Mouse (Mus musculus) forebrain, embryonic 11.5 days (tissue): ENCODE data around the gene Tmcc2. TPM values are rescaled to one million over a fixed set of nuclear protein-coding genes. Genes with fewer than 3 reads are reported as not detected.

Experiments
- ATAC-seq: fragments of 200-750 bp; cut with Nextera tagmentation; replicated peaks from 2 replicates; pipeline ENCODE4 v1.8.0; 2017; ENCODE audit warnings: moderate TSS enrichment; ENCODE audit not compliant: low FRiP score
- DNase-seq: peaks from one replicate; pipeline ENCODE4 v3.0.0-alpha.2; 2017; ENCODE audit warnings: low spot score
- H3K27ac ChIP-seq: fragments of 300-500 bp; sonication (generic); 2 replicates; pipeline ENCODE4 v1.5.1; 2014; ENCODE audit warnings: low read depth, low read length
- H3K27me3 ChIP-seq: fragments of 300-500 bp; sonication (generic); 2 replicates; pipeline ENCODE4 v1.6.1; 2014; ENCODE audit warnings: mild to moderate bottlenecking, low read length, mixed read lengths; ENCODE audit not compliant: control insufficient read depth, insufficient read depth
- H3K36me3 ChIP-seq: fragments of 300-500 bp; sonication (generic); 2 replicates; pipeline ENCODE4 v1.6.1; 2014; ENCODE audit warnings: mild to moderate bottlenecking, low read length, moderate library complexity, mixed read lengths; ENCODE audit not compliant: control insufficient read depth, insufficient read depth
- H3K4me1 ChIP-seq: fragments of 300-500 bp; sonication (generic); replicated peaks from 2 replicates; pipeline ENCODE4 v1.6.1; 2014; ENCODE audit warnings: low read length, mixed read lengths; ENCODE audit not compliant: control insufficient read depth, insufficient read depth
- H3K4me2 ChIP-seq: fragments of 300-500 bp; sonication (generic); 2 replicates; pipeline ENCODE4 v1.6.1; 2014; ENCODE audit warnings: low read depth, mild to moderate bottlenecking, low read length, moderate library complexity, mixed read lengths; ENCODE audit not compliant: severe bottlenecking
- H3K4me3 ChIP-seq: fragments of 300-500 bp; sonication (generic); 2 replicates; pipeline ENCODE4 v1.5.1; 2014; ENCODE audit warnings: low read depth, low read length
- H3K9ac ChIP-seq: fragments of 300-500 bp; sonication (generic); 2 replicates; pipeline ENCODE4 v1.6.1; 2014; ENCODE audit warnings: low read length
- H3K9me3 ChIP-seq: fragments of 300-500 bp; sonication (generic); 2 replicates; pipeline ENCODE4 v1.6.1; 2016; ENCODE audit warnings: low read length, mixed read lengths; ENCODE audit not compliant: control insufficient read depth
- WGBS: fragments of 180-500 bp; shearing (Covaris S2); extraction: QIAGEN DNeasy Blood & Tissue Kit; methylation state at CpG from one replicate; pipeline ENCODE4 v1.1.7; 2014; 5-methylcytosine and 5-hydroxymethylcytosine counted together
- polyA plus RNA-seq: library from polyadenylated mRNA; unstranded; fragments of >200 nt; fragmentation: Nextera tagmentation; extraction: Ambion mirVana; gene quantifications from 2 replicates; pipeline ENCODE4 v1.2.1, GENCODE M21; 2014

The Tmcc2 gene
- polyA plus RNA-seq, 1 experiment from 2014 or later, result 16.1 TPM

- no peaks in the 10 kb centered on the region for H3K9me3 ChIP-seq
- peak overlapping the region; percentile 99 for H3K27ac ChIP-seq
- H3K4me2 ChIP-seq, result peak overlapping the region; percentile 66
- H3K9ac ChIP-seq, result peak overlapping the region; percentile 69
- peaks cover 2% of the 10 kb centered on the region; the same call in 1 of the 2 replicates for H3K36me3 ChIP-seq
- peak overlapping the region; percentile 66 for H3K4me3 ChIP-seq
- DNase-seq (no peak), ATAC-seq (no peak)
- H3K27me3 ChIP-seq, result no peaks in the 10 kb centered on the region
- 17% methylated on average over 7 of the region's 7 CpGs for WGBS
- H3K4me1 ChIP-seq, result peaks cover 38% of the 10 kb centered on the region
Observed at GRCm38 (mm10) chr1:132316625-132316994, 74.5 kb downstream of the Tmcc2 start.

GRCm38 (mm10) chr1:132315889-132316624 is 75.0 kb downstream of the Tmcc2 start, which contains the start of gene Nuak2:
TSS of gene Nuak2 (plus strand) at chr1:132316126.
- ATAC-seq, result peak; percentile 89
- peak; percentile 95 for DNase-seq
- peak within 1 kb of the TSS; percentile 99 for H3K27ac ChIP-seq
- H3K9ac ChIP-seq, result peak within 1 kb of the TSS; percentile 69
- no peaks in the 10 kb centered on the region for H3K27me3 ChIP-seq
- peaks cover 33% of the 10 kb centered on the region for H3K4me1 ChIP-seq
- WGBS, result under 1% methylated on average over 67 of the region's 67 CpGs
- H3K4me2 ChIP-seq, result peak within 1 kb of the TSS; percentile 66
- no peaks in the 10 kb centered on the region for H3K9me3 ChIP-seq
- peak within 1 kb of the TSS; percentile 66 for H3K4me3 ChIP-seq
- H3K36me3 ChIP-seq, result peaks cover 2% of the 10 kb centered on the region; the same call in 1 of the 2 replicates

- Histone ChIP-seq H3K27ac (no peak overlapping the region), H3K4me1 (peaks cover 5% of the 10 kb centered on the region; the same call in 1 of the 2 replicates), H3K9ac (no peak overlapping the region), H3K4me2 (no peak overlapping the region), H3K36me3 (no peaks in the 10 kb centered on the region), H3K27me3 (no peaks in the 10 kb centered on the region), H3K4me3 (no peak overlapping the region), H3K9me3 (no peaks in the 10 kb centered on the region)
- peak; percentile 40; the same call in 1 of the 2 replicates for ATAC-seq
- WGBS, result 63% methylated on average over 3 of the region's 3 CpGs
- DNase-seq, result peak; percentile 63
Observed at GRCm38 (mm10) chr1:132312703-132313102, 78.4 kb downstream of the Tmcc2 start.

GRCm38 (mm10) chr1:132312043-132312442 is 79.0 kb downstream of the Tmcc2 start:
- H3K27ac ChIP-seq, result no peak overlapping the region
- no peaks in the 10 kb centered on the region for H3K36me3 ChIP-seq
- peaks cover 3% of the 10 kb centered on the region; the same call in 1 of the 2 replicates for H3K4me1 ChIP-seq
- H3K4me2 ChIP-seq, result no peak overlapping the region
- no peak overlapping the region for H3K9ac ChIP-seq
- no peaks in the 10 kb centered on the region for H3K27me3 ChIP-seq
- DNase-seq (no peak), ATAC-seq (no peak)
- no peaks in the 10 kb centered on the region for H3K9me3 ChIP-seq
- 84% methylated on average over 2 of the region's 2 CpGs for WGBS
- H3K4me3 ChIP-seq, result no peak overlapping the region

- H3K4me3 ChIP-seq, result no peak overlapping the region
- ATAC-seq (no peak), DNase-seq (no peak)
- H3K9ac ChIP-seq, result no peak overlapping the region
- H3K9me3 ChIP-seq, result no peaks in the 10 kb centered on the region
- no peak overlapping the region for H3K4me2 ChIP-seq
- 85% methylated on average over 10 of the region's 10 CpGs for WGBS
- H3K36me3 ChIP-seq, result no peaks in the 10 kb centered on the region
- H3K4me1 ChIP-seq, result peaks cover 3% of the 10 kb centered on the region; the same call in 1 of the 2 replicates
- H3K27me3 ChIP-seq, result no peaks in the 10 kb centered on the region
- no peak overlapping the region for H3K27ac ChIP-seq
Observed at GRCm38 (mm10) chr1:132311174-132311859, 79.8 kb downstream of the Tmcc2 start.

GRCm38 (mm10) chr1:132310754-132311153 is 80.3 kb downstream of the Tmcc2 start:
- Histone ChIP-seq H3K4me2 (no peak overlapping the region), H3K9me3 (no peaks in the 10 kb centered on the region), H3K27ac (no peak overlapping the region), H3K36me3 (no peaks in the 10 kb centered on the region), H3K27me3 (no peaks in the 10 kb centered on the region), H3K4me1 (peaks cover 3% of the 10 kb centered on the region; the same call in 1 of the 2 replicates), H3K4me3 (no peak overlapping the region), H3K9ac (no peak overlapping the region)
- WGBS, result 68% methylated on average over 7 of the region's 7 CpGs
- DNase-seq (no peak), ATAC-seq (no peak)

GRCm38 (mm10) chr1:132308674-132309073 is 82.4 kb downstream of the Tmcc2 start:
- H3K27me3 ChIP-seq, result no peaks in the 10 kb centered on the region
- H3K36me3 ChIP-seq, result no peaks in the 10 kb centered on the region
- DNase-seq (no peak), ATAC-seq (no peak)
- no peak overlapping the region for H3K4me3 ChIP-seq
- peaks cover 3% of the 10 kb centered on the region; the same call in 1 of the 2 replicates for H3K4me1 ChIP-seq
- H3K27ac ChIP-seq, result no peak overlapping the region
- H3K4me2 ChIP-seq, result no peak overlapping the region
- WGBS, result 93% methylated on average over 7 of the region's 7 CpGs
- H3K9ac ChIP-seq, result no peak overlapping the region
- no peaks in the 10 kb centered on the region for H3K9me3 ChIP-seq

- Histone ChIP-seq H3K4me1 (peaks cover 3% of the 10 kb centered on the region; the same call in 1 of the 2 replicates), H3K4me2 (no peak overlapping the region), H3K9ac (no peak overlapping the region), H3K27ac (no peak overlapping the region), H3K27me3 (no peaks in the 10 kb centered on the region), H3K9me3 (no peaks in the 10 kb centered on the region), H3K4me3 (no peak overlapping the region), H3K36me3 (no peaks in the 10 kb centered on the region)
- DNase-seq, result no peak
- no peak for ATAC-seq
- 85% methylated on average over 6 of the region's 6 CpGs for WGBS
Observed at GRCm38 (mm10) chr1:132307962-132308361, 83.1 kb downstream of the Tmcc2 start.
